Mouse (Mus musculus) lung, postnatal 0 days (tissue): ENCODE results near the gene Dkk2. TPM values are rescaled to one million over a fixed set of nuclear protein-coding genes. Genes with fewer than 3 reads are reported as not detected.

Experiments
- ATAC-seq: fragments of 200-750 bp; cut with Nextera tagmentation; 2 replicates; pipeline ENCODE4 v1.8.0; 2017; ENCODE audit warnings: moderate library complexity
- DNase-seq: peaks from one replicate; pipeline ENCODE4 v3.0.0-alpha.2; 2016; ENCODE audit warnings: low spot score
- H3K27ac ChIP-seq: fragments of 300-500 bp; sonication (generic); 2 replicates; pipeline ENCODE4 v1.5.1; 2014; ENCODE audit warnings: antibody characterized with exemption, mild to moderate bottlenecking, low read length, mixed read lengths
- H3K27me3 ChIP-seq: fragments of 300-500 bp; sonication (generic); replicated peaks from 2 replicates; pipeline ENCODE4 v1.6.1; 2014; ENCODE audit warnings: low read length, mixed read lengths; ENCODE audit not compliant: insufficient read depth
- H3K36me3 ChIP-seq: fragments of 300-500 bp; sonication (generic); 2 replicates; pipeline ENCODE4 v1.6.1; 2014; ENCODE audit warnings: low read length, mixed read lengths; ENCODE audit not compliant: insufficient read depth
- H3K4me1 ChIP-seq: fragments of 300-500 bp; sonication (generic); 2 replicates; pipeline ENCODE4 v1.6.1; 2014; ENCODE audit warnings: antibody characterized with exemption, low read depth, low read length, mixed read lengths; ENCODE audit not compliant: insufficient read depth
- H3K4me2 ChIP-seq: fragments of 300-500 bp; sonication (generic); replicated peaks from 2 replicates; pipeline ENCODE4 v1.6.1; 2014; ENCODE audit warnings: low read depth, mild to moderate bottlenecking, low read length, moderate library complexity, mixed read lengths
- H3K4me3 ChIP-seq: fragments of 300-500 bp; sonication (generic); 2 replicates; pipeline ENCODE4 v1.5.1; 2014; ENCODE audit warnings: low read depth, low read length
- H3K9ac ChIP-seq: fragments of 300-500 bp; sonication (generic); replicated peaks from 2 replicates; pipeline ENCODE4 v1.6.1; 2014; ENCODE audit warnings: low read depth, mild to moderate bottlenecking
- H3K9me3 ChIP-seq: fragments of 300-500 bp; sonication (generic); 2 replicates; pipeline ENCODE4 v1.6.1; 2016; ENCODE audit warnings: low read length, mixed read lengths
- CTCF ChIP-seq: IDR thresholded peaks from 2 replicates; pipeline ENCODE4 v1.5.1; 2016; ENCODE audit warnings: antibody characterized with exemption, mild to moderate bottlenecking
- EP300 ChIP-seq: IDR thresholded peaks from 2 replicates; pipeline ENCODE4 v1.6.1; 2016; ENCODE audit warnings: antibody characterized with exemption, mild to moderate bottlenecking, control low read depth
- WGBS: fragments of 180-500 bp; shearing (Covaris S2); extraction: QIAGEN DNeasy Blood & Tissue Kit; methylation state at CpG from one replicate; pipeline ENCODE4 v1.1.7; 2014; 5-methylcytosine and 5-hydroxymethylcytosine counted together
- polyA plus RNA-seq: library from polyadenylated mRNA; unstranded; fragments of >200 nt; fragmentation: Nextera tagmentation; extraction: Ambion mirVana; gene quantifications from 2 replicates; pipeline ENCODE4 v1.2.1, GENCODE M21; 2015

Gene Dkk2
- polyA plus RNA-seq, 1 experiment from 2014 or later = 1.5 TPM

DNA sequence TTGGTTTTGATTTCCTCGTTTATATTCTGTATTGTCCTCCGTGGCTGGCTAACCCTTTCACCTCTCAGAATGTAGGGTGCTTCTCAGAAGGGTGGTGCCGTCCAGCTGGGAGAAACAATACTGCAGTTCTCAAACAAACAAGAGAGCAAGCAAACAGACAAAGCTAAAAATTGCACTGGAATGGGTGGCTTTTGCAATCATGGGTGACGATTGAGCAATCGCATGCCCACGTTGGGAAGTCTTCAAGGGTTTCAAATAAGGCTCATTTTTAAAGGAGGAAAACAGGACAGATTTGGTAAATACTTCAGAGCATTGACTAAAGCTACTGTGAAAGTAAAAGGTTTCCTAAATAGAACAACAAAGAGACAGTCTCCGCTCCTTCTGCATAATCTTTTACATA, 18.4 kb downstream of the Dkk2 start:
- H3K9me3 ChIP-seq = no peaks in the 10 kb centered on the region
- WGBS = 24% methylated on average over 7 of the region's 7 CpGs
- H3K27ac ChIP-seq = no peak overlapping the region
- H3K36me3 ChIP-seq = no peaks in the 10 kb centered on the region
- DNase-seq (peak; percentile 31), ATAC-seq (peak; percentile 28; the same call in 1 of the 2 replicates)
- TF ChIP-seq EP300 = no peak
- peak; percentile 7; the same call in 1 of the 2 replicates for TF ChIP-seq CTCF
- no peak overlapping the region for H3K9ac ChIP-seq
- peak overlapping the region; percentile 51 for H3K4me2 ChIP-seq
- peak overlapping the region; percentile 16 for H3K4me3 ChIP-seq
- H3K27me3 ChIP-seq = no peaks in the 10 kb centered on the region
- peaks cover 6% of the 10 kb centered on the region; the same call in 1 of the 2 replicates for H3K4me1 ChIP-seq

- H3K27me3 ChIP-seq = no peaks in the 10 kb centered on the region
- no peak overlapping the region for H3K4me2 ChIP-seq
- H3K4me1 ChIP-seq = no peaks in the 10 kb centered on the region
- H3K9ac ChIP-seq = no peak overlapping the region
- no peaks in the 10 kb centered on the region for H3K9me3 ChIP-seq
- DNase-seq (no peak), ATAC-seq (no peak)
- 77% methylated on average over 7 of the region's 7 CpGs for WGBS
- no peak overlapping the region for H3K4me3 ChIP-seq
- no peaks in the 10 kb centered on the region for H3K36me3 ChIP-seq
- TF ChIP-seq CTCF = no peak
- TF ChIP-seq EP300 = no peak
- no peak overlapping the region for H3K27ac ChIP-seq
These were observed 30.9 kb downstream of the Dkk2 start for GRCm38 (mm10) chr3:132115772-132116511.

GRCm38 (mm10) chr3:132121344-132121743, 36.3 kb downstream of the Dkk2 start:
- Histone ChIP-seq H3K27me3 (no peaks in the 10 kb centered on the region), H3K4me3 (no peak overlapping the region), H3K9me3 (no peaks in the 10 kb centered on the region), H3K27ac (no peak overlapping the region), H3K9ac (no peak overlapping the region), H3K4me1 (no peaks in the 10 kb centered on the region), H3K4me2 (no peak overlapping the region), H3K36me3 (no peaks in the 10 kb centered on the region)
- WGBS = 68% methylated on average over 5 of the region's 5 CpGs
- no peak for ATAC-seq
- DNase-seq = no peak
- TF ChIP-seq CTCF = no peak
- TF ChIP-seq EP300 = no peak

DNA sequence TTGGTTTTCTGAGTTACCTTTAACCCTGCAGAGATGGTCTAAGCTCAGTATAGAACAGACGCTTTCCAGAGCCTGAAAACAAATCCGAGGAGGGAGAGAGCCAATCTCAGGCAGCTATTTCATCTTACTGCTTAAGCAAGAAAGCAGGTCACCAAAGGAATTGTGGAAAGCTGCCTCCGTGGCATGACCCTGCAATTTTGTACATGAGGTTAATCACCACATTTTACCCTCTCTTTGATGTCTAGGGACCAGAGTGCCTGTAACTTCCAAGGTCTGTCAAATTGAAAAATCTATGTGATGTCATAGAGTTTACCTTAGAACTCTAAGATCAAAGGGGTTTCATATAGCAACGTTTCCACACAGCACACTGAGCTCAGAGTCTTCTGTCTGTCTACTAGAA, 37.5 kb downstream of the Dkk2 start:
- 21% methylated on average over 4 of the region's 4 CpGs for WGBS
- H3K9me3 ChIP-seq = no peaks in the 10 kb centered on the region
- no peak overlapping the region for H3K4me2 ChIP-seq
- no peak overlapping the region for H3K27ac ChIP-seq
- H3K9ac ChIP-seq = no peak overlapping the region
- H3K27me3 ChIP-seq = no peaks in the 10 kb centered on the region
- no peak for DNase-seq
- H3K4me1 ChIP-seq = no peaks in the 10 kb centered on the region
- TF ChIP-seq EP300 (no peak), CTCF (no peak)
- H3K4me3 ChIP-seq = no peak overlapping the region
- no peak for ATAC-seq
- no peaks in the 10 kb centered on the region for H3K36me3 ChIP-seq

- no peaks in the 10 kb centered on the region for H3K36me3 ChIP-seq
- H3K4me2 ChIP-seq = no peak overlapping the region
- no peaks in the 10 kb centered on the region for H3K4me1 ChIP-seq
- no peak overlapping the region for H3K9ac ChIP-seq
- no peak overlapping the region for H3K27ac ChIP-seq
- ATAC-seq (no peak), DNase-seq (no peak)
- no peaks in the 10 kb centered on the region for H3K9me3 ChIP-seq
- H3K4me3 ChIP-seq = no peak overlapping the region
- no peaks in the 10 kb centered on the region for H3K27me3 ChIP-seq
- 63% methylated on average over 8 of the region's 8 CpGs for WGBS
- TF ChIP-seq EP300 = no peak
- TF ChIP-seq CTCF = no peak
These were observed 40.2 kb downstream of the Dkk2 start for GRCm38 (mm10) chr3:132125227-132125740.

GRCm38 (mm10) chr3:132129730-132130274, 44.7 kb downstream of the Dkk2 start:
- H3K27ac ChIP-seq = no peak overlapping the region
- no peak overlapping the region for H3K4me2 ChIP-seq
- H3K9ac ChIP-seq = no peak overlapping the region
- no peaks in the 10 kb centered on the region for H3K27me3 ChIP-seq
- ATAC-seq (no peak), DNase-seq (no peak)
- no peaks in the 10 kb centered on the region for H3K36me3 ChIP-seq
- no peaks in the 10 kb centered on the region for H3K9me3 ChIP-seq
- no peaks in the 10 kb centered on the region for H3K4me1 ChIP-seq
- 85% methylated on average over 1 of the region's 1 CpGs for WGBS
- no peak overlapping the region for H3K4me3 ChIP-seq
- TF ChIP-seq EP300 (no peak), CTCF (no peak)
